Mouse (Mus musculus) ES-Bruce4 (cell line): ENCODE data around the gene Slc38a9. TPM values are rescaled to one million over a fixed set of nuclear protein-coding genes. Genes with fewer than 3 reads are reported as not detected.

Source experiments
- H3K27ac ChIP-seq: 2 replicates; pipeline ENCODE4 v1.5.1; 2012; ENCODE audit warnings: low read length, inconsistent platforms; ENCODE audit not compliant: insufficient read depth
- H3K27me3 ChIP-seq: 2 replicates; pipeline ENCODE4 v1.6.1; 2012; ENCODE audit warnings: mild to moderate bottlenecking, low read length, inconsistent platforms; ENCODE audit not compliant: control insufficient read depth, poor library complexity, insufficient read depth, severe bottlenecking
- H3K36me3 ChIP-seq: 2 replicates; pipeline ENCODE4 v1.6.1; 2012; ENCODE audit warnings: inconsistent platforms, mild to moderate bottlenecking, low read length, moderate library complexity; ENCODE audit not compliant: control insufficient read depth, poor library complexity, insufficient read depth, severe bottlenecking
- H3K4me1 ChIP-seq: one replicate; pipeline ENCODE4 v1.8.1; 2011; ENCODE audit warnings: low read length; ENCODE audit not compliant: control insufficient read depth, insufficient read depth
- H3K4me3 ChIP-seq: 2 replicates; pipeline ENCODE4 v1.5.1; 2011; ENCODE audit warnings: low read depth, mild to moderate bottlenecking, low read length
- H3K9ac ChIP-seq: 2 replicates; pipeline ENCODE4 v1.6.1; 2012; ENCODE audit warnings: low read depth, mild to moderate bottlenecking, inconsistent platforms; ENCODE audit not compliant: poor library complexity, severe bottlenecking
- H3K9me3 ChIP-seq: replicated peaks from 2 replicates; pipeline ENCODE4 v1.6.1; 2012; ENCODE audit warnings: mild to moderate bottlenecking, low read length, inconsistent platforms; ENCODE audit not compliant: control insufficient read depth, poor library complexity, insufficient read depth, severe bottlenecking
- CTCF ChIP-seq: IDR thresholded peaks from one replicate; pipeline ENCODE4 v1.8.1; 2011; ENCODE audit warnings: low read depth, low read length
- EP300 ChIP-seq: IDR thresholded peaks from 2 replicates; pipeline ENCODE4 v1.6.1; 2011; ENCODE audit warnings: low read depth, low read length; ENCODE audit not compliant: insufficient read depth
- POLR2A ChIP-seq: IDR thresholded peaks from one replicate; pipeline ENCODE4 v1.8.1; 2011; ENCODE audit warnings: low read length; ENCODE audit not compliant: insufficient read depth
- polyA plus RNA-seq: library from polyadenylated mRNA; stranded (reverse); fragments of >200 nt; gene quantifications from 2 replicates; pipeline ENCODE4 v1.2.4, GENCODE M21; 2011; ENCODE audit warnings: low read depth; ENCODE audit not compliant: missing spikeins, insufficient read depth, insufficient read length

The Slc38a9 gene
- polyA plus RNA-seq, 1 experiment = 16.9 TPM

DNA sequence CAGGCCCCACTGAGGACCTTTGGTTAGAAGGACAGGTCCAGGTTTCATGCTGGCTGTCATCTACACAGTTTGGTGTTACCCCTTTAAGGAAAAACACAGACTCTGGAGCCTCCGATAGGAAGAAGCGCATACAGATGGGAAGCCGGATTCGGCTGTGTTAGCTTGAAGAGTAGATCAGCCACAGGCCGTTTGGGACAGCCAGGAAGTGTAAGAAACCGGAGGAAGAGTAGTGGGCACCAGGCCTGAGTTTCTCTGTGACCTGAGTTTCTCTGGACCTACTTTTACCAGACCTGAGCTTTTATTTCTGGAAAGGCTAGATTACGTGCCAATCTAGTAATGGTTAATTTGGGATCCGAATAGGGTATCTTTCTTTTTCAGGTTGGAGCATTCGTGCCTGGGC lies 76.6 kb downstream of the Slc38a9 start:
- TF ChIP-seq CTCF = no peak
- no peak for TF ChIP-seq POLR2A
- no peak for TF ChIP-seq EP300
- Histone ChIP-seq H3K4me3 (no peak overlapping the region), H3K4me1 (no peaks in the 10 kb centered on the region), H3K9me3 (no peaks in the 10 kb centered on the region), H3K27ac (no peak overlapping the region), H3K27me3 (no peaks in the 10 kb centered on the region), H3K9ac (no peak overlapping the region), H3K36me3 (no peaks in the 10 kb centered on the region)

DNA sequence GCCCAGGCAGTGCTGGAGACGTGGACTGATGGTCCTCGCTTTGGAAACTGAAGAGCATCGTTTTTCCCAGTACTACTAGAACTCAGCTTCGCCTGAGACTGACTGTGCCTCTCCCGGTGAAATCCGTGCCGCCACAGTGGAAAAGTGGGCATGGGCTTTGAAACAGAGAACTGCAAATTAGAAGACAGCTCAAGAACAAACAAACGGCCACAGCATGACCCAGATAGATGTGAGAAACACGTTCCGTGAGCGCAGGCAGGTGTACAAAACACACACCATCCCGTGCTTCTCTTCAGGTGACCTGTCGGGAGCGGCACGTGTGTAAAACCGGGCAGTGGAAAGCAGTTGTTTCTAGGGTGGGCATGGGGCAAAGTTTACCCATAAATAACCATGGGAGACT lies 77.5 kb downstream of the Slc38a9 start:
- H3K9me3 ChIP-seq = no peaks in the 10 kb centered on the region
- no peaks in the 10 kb centered on the region for H3K27me3 ChIP-seq
- no peaks in the 10 kb centered on the region for H3K36me3 ChIP-seq
- H3K4me1 ChIP-seq = no peaks in the 10 kb centered on the region
- no peak overlapping the region for H3K9ac ChIP-seq
- H3K4me3 ChIP-seq = no peak overlapping the region
- H3K27ac ChIP-seq = no peak overlapping the region
- TF ChIP-seq CTCF = no peak
- no peak for TF ChIP-seq POLR2A
- no peak for TF ChIP-seq EP300

- Histone ChIP-seq H3K4me1 (no peaks in the 10 kb centered on the region), H3K4me3 (no peak overlapping the region), H3K9me3 (no peaks in the 10 kb centered on the region), H3K27ac (no peak overlapping the region), H3K9ac (no peak overlapping the region), H3K36me3 (no peaks in the 10 kb centered on the region), H3K27me3 (no peaks in the 10 kb centered on the region)
- no peak for TF ChIP-seq EP300
- no peak for TF ChIP-seq CTCF
- TF ChIP-seq POLR2A = no peak
Measured at GRCm38 (mm10) chr13:112740073-112740472, 79.5 kb downstream of the Slc38a9 start.

- Histone ChIP-seq H3K27ac (no peak overlapping the region), H3K9ac (no peak overlapping the region), H3K9me3 (no peaks in the 10 kb centered on the region), H3K4me3 (no peak overlapping the region), H3K4me1 (peaks cover 1% of the 10 kb centered on the region), H3K27me3 (no peaks in the 10 kb centered on the region), H3K36me3 (no peaks in the 10 kb centered on the region)
- no peak for TF ChIP-seq POLR2A
- TF ChIP-seq CTCF = no peak
- TF ChIP-seq EP300 = no peak
Measured at GRCm38 (mm10) chr13:112742076-112742830, 81.7 kb downstream of the Slc38a9 start.

- H3K9me3 ChIP-seq = no peaks in the 10 kb centered on the region
- H3K9ac ChIP-seq = no peak overlapping the region
- H3K4me3 ChIP-seq = no peak overlapping the region
- H3K4me1 ChIP-seq = peaks cover 6% of the 10 kb centered on the region
- H3K27ac ChIP-seq = no peak overlapping the region
- TF ChIP-seq POLR2A (no peak), CTCF (no peak), EP300 (no peak)
- H3K36me3 ChIP-seq = no peaks in the 10 kb centered on the region
- H3K27me3 ChIP-seq = no peaks in the 10 kb centered on the region
Measured at GRCm38 (mm10) chr13:112743647-112744046, 83.1 kb downstream of the Slc38a9 start.

DNA sequence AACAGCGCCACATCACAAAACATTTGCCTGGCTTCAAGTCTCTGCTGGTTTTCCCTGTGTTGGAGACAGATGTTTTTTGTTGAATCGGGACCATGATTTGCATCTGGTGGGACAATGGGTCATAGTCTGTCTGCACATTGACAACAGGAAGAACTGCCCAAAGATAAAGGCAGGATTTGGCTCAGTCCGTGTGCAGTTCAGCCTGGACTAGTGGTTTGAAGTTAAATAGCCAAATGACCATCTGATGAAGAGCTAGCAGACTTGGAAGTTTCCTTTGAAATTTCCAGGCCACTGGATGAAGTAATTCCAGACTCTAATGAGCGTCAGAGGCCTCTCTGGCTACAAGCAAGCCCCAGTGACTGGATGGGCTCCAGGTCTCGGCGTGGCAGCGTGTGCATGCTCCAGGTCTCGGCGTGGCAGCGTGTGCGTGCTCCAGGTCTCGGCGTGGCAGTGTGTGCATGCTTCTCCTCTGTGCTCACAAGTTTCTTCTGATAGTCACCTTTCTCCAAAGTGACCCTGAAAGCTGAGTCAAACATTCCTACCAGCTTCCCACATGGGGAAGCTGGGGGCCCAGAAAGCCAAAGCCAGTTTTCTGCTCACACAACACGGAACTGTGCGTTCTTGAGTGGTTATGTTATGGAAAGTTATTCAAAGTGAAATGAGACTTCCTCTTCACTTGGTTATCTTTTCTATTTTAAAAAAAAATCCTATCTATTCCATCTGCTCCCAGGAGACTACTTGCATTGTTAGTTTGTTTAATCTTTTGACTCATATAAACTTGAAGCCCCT lies 83.7 kb downstream of the Slc38a9 start:
- no peaks in the 10 kb centered on the region for H3K9me3 ChIP-seq
- no peaks in the 10 kb centered on the region for H3K36me3 ChIP-seq
- TF ChIP-seq POLR2A (no peak), EP300 (no peak), CTCF (no peak)
- no peak overlapping the region for H3K4me3 ChIP-seq
- peaks cover 6% of the 10 kb centered on the region for H3K4me1 ChIP-seq
- H3K27ac ChIP-seq = no peak overlapping the region
- no peak overlapping the region for H3K9ac ChIP-seq
- no peaks in the 10 kb centered on the region for H3K27me3 ChIP-seq
